Mouse (Mus musculus) intestine, embryonic 16.5 days (tissue): ENCODE results near the gene Ccdc7a. TPM values are rescaled to one million over a fixed set of nuclear protein-coding genes. Genes with fewer than 3 reads are reported as not detected.

Source experiments
- ATAC-seq: fragments of 200-750 bp; cut with Nextera tagmentation; 2 replicates; pipeline ENCODE4 v1.8.0; 2017; ENCODE audit warnings: moderate TSS enrichment, moderate library complexity
- H3K27ac ChIP-seq: fragments of 300-500 bp; sonication (generic); 2 replicates; pipeline ENCODE4 v1.5.1; 2014; ENCODE audit warnings: mild to moderate bottlenecking, low read length
- H3K27me3 ChIP-seq: fragments of 300-500 bp; sonication (generic); replicated peaks from 2 replicates; pipeline ENCODE4 v1.6.1; 2014; ENCODE audit warnings: low read length, control low read depth, mixed read lengths; ENCODE audit not compliant: control insufficient read depth, insufficient read depth
- H3K36me3 ChIP-seq: fragments of 300-500 bp; sonication (generic); 2 replicates; pipeline ENCODE4 v1.6.1; 2014; ENCODE audit warnings: low read length, control low read depth; ENCODE audit not compliant: control insufficient read depth, insufficient read depth
- H3K4me1 ChIP-seq: fragments of 300-500 bp; sonication (generic); 2 replicates; pipeline ENCODE4 v1.6.1; 2014; ENCODE audit warnings: low read length, control low read depth, mixed read lengths; ENCODE audit not compliant: control insufficient read depth, insufficient read depth
- H3K4me2 ChIP-seq: fragments of 300-500 bp; sonication (generic); 2 replicates; pipeline ENCODE4 v1.6.1; 2014; ENCODE audit warnings: low read depth, low read length, control low read depth
- H3K4me3 ChIP-seq: fragments of 300-500 bp; sonication (generic); 2 replicates; pipeline ENCODE4 v1.5.1; 2014; ENCODE audit warnings: mild to moderate bottlenecking, low read length
- H3K9ac ChIP-seq: fragments of 300-500 bp; sonication (generic); 2 replicates; pipeline ENCODE4 v1.6.1; 2014; ENCODE audit warnings: low read depth, low read length
- H3K9me3 ChIP-seq: fragments of 300-500 bp; sonication (generic); 2 replicates; pipeline ENCODE4 v1.6.1; 2016; ENCODE audit warnings: low read length, control low read depth; ENCODE audit not compliant: control insufficient read depth
- WGBS: fragments of 180-500 bp; shearing (Covaris S2); extraction: QIAGEN DNeasy Blood & Tissue Kit; methylation state at CpG from one replicate; pipeline ENCODE4 v1.1.7; 2014; 5-methylcytosine and 5-hydroxymethylcytosine counted together
- polyA plus RNA-seq: library from polyadenylated mRNA; unstranded; fragments of >200 nt; fragmentation: Nextera tagmentation; extraction: Ambion mirVana; gene quantifications from 2 replicates; pipeline ENCODE4 v1.2.1, GENCODE M21; 2015

The Ccdc7a gene
- polyA plus RNA-seq, 1 experiment from 2014 or later: not detected

- Histone ChIP-seq H3K27ac (no peak overlapping the region), H3K27me3 (no peaks in the 10 kb centered on the region), H3K4me3 (no peak overlapping the region), H3K4me1 (no peaks in the 10 kb centered on the region), H3K36me3 (peaks cover 16% of the 10 kb centered on the region), H3K9ac (no peak overlapping the region), H3K9me3 (no peaks in the 10 kb centered on the region), H3K4me2 (no peak overlapping the region)
- no peak for ATAC-seq
- 97% methylated on average over 3 of the region's 3 CpGs for WGBS
These were observed 329.6 kb downstream of the Ccdc7a start for GRCm38 (mm10) chr8:128735692-128736091.

GRCm38 (mm10) chr8:128734118-128734517 is 331.2 kb downstream of the Ccdc7a start:
- Histone ChIP-seq H3K9me3 (no peaks in the 10 kb centered on the region), H3K27me3 (no peaks in the 10 kb centered on the region), H3K4me3 (no peak overlapping the region), H3K36me3 (peaks cover 22% of the 10 kb centered on the region), H3K4me2 (no peak overlapping the region), H3K9ac (no peak overlapping the region), H3K4me1 (no peaks in the 10 kb centered on the region), H3K27ac (no peak overlapping the region)
- no peak for ATAC-seq
- 92% methylated on average over 3 of the region's 3 CpGs for WGBS

GRCm38 (mm10) chr8:128732254-128732653 is 333.1 kb downstream of the Ccdc7a start:
- no peaks in the 10 kb centered on the region for H3K27me3 ChIP-seq
- no peaks in the 10 kb centered on the region for H3K9me3 ChIP-seq
- peaks cover 14% of the 10 kb centered on the region for H3K36me3 ChIP-seq
- 88% methylated on average over 2 of the region's 2 CpGs for WGBS
- H3K4me3 ChIP-seq: no peak overlapping the region
- no peaks in the 10 kb centered on the region for H3K4me1 ChIP-seq
- H3K27ac ChIP-seq: no peak overlapping the region
- H3K4me2 ChIP-seq: no peak overlapping the region
- H3K9ac ChIP-seq: no peak overlapping the region
- no peak for ATAC-seq

- H3K27ac ChIP-seq: no peak overlapping the region
- no peak overlapping the region for H3K4me3 ChIP-seq
- no peaks in the 10 kb centered on the region for H3K4me1 ChIP-seq
- H3K4me2 ChIP-seq: no peak overlapping the region
- 85% methylated on average over 1 of the region's 1 CpGs for WGBS
- peaks cover 7% of the 10 kb centered on the region for H3K36me3 ChIP-seq
- H3K9ac ChIP-seq: no peak overlapping the region
- no peaks in the 10 kb centered on the region for H3K27me3 ChIP-seq
- no peaks in the 10 kb centered on the region for H3K9me3 ChIP-seq
- ATAC-seq: no peak
These were observed 338.1 kb downstream of the Ccdc7a start for GRCm38 (mm10) chr8:128727213-128727612.

- Histone ChIP-seq H3K4me3 (no peak overlapping the region), H3K4me2 (no peak overlapping the region), H3K4me1 (no peaks in the 10 kb centered on the region), H3K9me3 (no peaks in the 10 kb centered on the region), H3K27me3 (no peaks in the 10 kb centered on the region), H3K27ac (no peak overlapping the region), H3K36me3 (no peaks in the 10 kb centered on the region; the same call in 1 of the 2 replicates), H3K9ac (no peak overlapping the region)
- 56% methylated on average over 1 of the region's 1 CpGs for WGBS
- ATAC-seq: no peak
These were observed 340.5 kb downstream of the Ccdc7a start for GRCm38 (mm10) chr8:128724819-128725218.

- Histone ChIP-seq H3K36me3 (peaks cover 13% of the 10 kb centered on the region), H3K4me2 (no peak overlapping the region)
These were observed 349.1 kb downstream of the Ccdc7a start for GRCm38 (mm10) chr8:128716184-128716583.

GRCm38 (mm10) chr8:128709261-128709660 is 356.1 kb downstream of the Ccdc7a start:
- Histone ChIP-seq H3K4me2 (no peak overlapping the region), H3K9me3 (no peaks in the 10 kb centered on the region), H3K27me3 (no peaks in the 10 kb centered on the region), H3K36me3 (peaks cover 16% of the 10 kb centered on the region), H3K27ac (no peak overlapping the region), H3K4me1 (no peaks in the 10 kb centered on the region), H3K9ac (no peak overlapping the region), H3K4me3 (no peak overlapping the region)
- peak; percentile 63 for ATAC-seq
- WGBS: 55% methylated on average over 3 of the region's 3 CpGs

More at GRCm38 (mm10) chr8:128716184-128716583, 349.1 kb downstream of the Ccdc7a start:
- no peak overlapping the region for H3K9ac ChIP-seq
- no peaks in the 10 kb centered on the region for H3K27me3 ChIP-seq
- no peak for ATAC-seq
- H3K4me3 ChIP-seq: no peak overlapping the region
- H3K27ac ChIP-seq: no peak overlapping the region
- H3K9me3 ChIP-seq: no peaks in the 10 kb centered on the region
- H3K4me1 ChIP-seq: no peaks in the 10 kb centered on the region

GRCm38 (mm10) chr8:128704836-128705235 is 360.5 kb downstream of the Ccdc7a start:
- no peaks in the 10 kb centered on the region for H3K9me3 ChIP-seq
- peaks cover 7% of the 10 kb centered on the region for H3K36me3 ChIP-seq
- WGBS: 89% methylated on average over 2 of the region's 2 CpGs
- no peak for ATAC-seq
- H3K27me3 ChIP-seq: no peaks in the 10 kb centered on the region
- H3K4me1 ChIP-seq: peaks cover 3% of the 10 kb centered on the region; the same call in 1 of the 2 replicates
- no peak overlapping the region for H3K27ac ChIP-seq
- no peak overlapping the region for H3K4me2 ChIP-seq
- H3K4me3 ChIP-seq: no peak overlapping the region
- no peak overlapping the region for H3K9ac ChIP-seq

GRCm38 (mm10) chr8:128704376-128704775 is 360.9 kb downstream of the Ccdc7a start:
- no peak overlapping the region for H3K27ac ChIP-seq
- ATAC-seq: no peak
- H3K4me2 ChIP-seq: no peak overlapping the region
- H3K9ac ChIP-seq: no peak overlapping the region
- 71% methylated on average over 1 of the region's 1 CpGs for WGBS
- peaks cover 3% of the 10 kb centered on the region; the same call in 1 of the 2 replicates for H3K4me1 ChIP-seq
- H3K27me3 ChIP-seq: no peaks in the 10 kb centered on the region
- H3K9me3 ChIP-seq: no peaks in the 10 kb centered on the region
- H3K4me3 ChIP-seq: no peak overlapping the region
- peaks cover 7% of the 10 kb centered on the region for H3K36me3 ChIP-seq

GRCm38 (mm10) chr8:128697945-128698344 is 367.4 kb downstream of the Ccdc7a start:
- Histone ChIP-seq H3K27ac (no peak overlapping the region), H3K4me3 (no peak overlapping the region), H3K9ac (no peak overlapping the region), H3K36me3 (no peaks in the 10 kb centered on the region), H3K4me2 (no peak overlapping the region), H3K9me3 (no peaks in the 10 kb centered on the region), H3K27me3 (no peaks in the 10 kb centered on the region), H3K4me1 (peaks cover 17% of the 10 kb centered on the region; the same call in 1 of the 2 replicates)
- ATAC-seq: 0 out of 2 replicates have a peak, but pooled peaks have one; percentile 38
- WGBS: 51% methylated on average over 3 of the region's 3 CpGs
